Mouse (Mus musculus) intestine, embryonic 14.5 days (tissue): ENCODE data around the gene Smarca4. TPM values are rescaled to one million over a fixed set of nuclear protein-coding genes. Genes with fewer than 3 reads are reported as not detected.

Experiments used
- ATAC-seq: fragments of 200-750 bp; cut with Nextera tagmentation; replicated peaks from 2 replicates; pipeline ENCODE4 v1.8.0; 2017; ENCODE audit warnings: low read depth, moderate number of reproducible peaks, moderate TSS enrichment, moderate library complexity; ENCODE audit not compliant: low FRiP score, low TSS enrichment
- DNase-seq: peaks from one replicate; pipeline ENCODE4 v3.0.0-alpha.2; 2018; ENCODE audit warnings: low spot score
- H3K27ac ChIP-seq: fragments of 300-500 bp; sonication (generic); 2 replicates; pipeline ENCODE4 v1.5.1; 2014; ENCODE audit warnings: low read depth, mild to moderate bottlenecking, control low read depth
- H3K27me3 ChIP-seq: fragments of 300-500 bp; sonication (generic); replicated peaks from 2 replicates; pipeline ENCODE4 v1.6.1; 2014; ENCODE audit warnings: low read length, control low read depth; ENCODE audit not compliant: control insufficient read depth, insufficient read depth
- H3K36me3 ChIP-seq: fragments of 300-500 bp; sonication (generic); 2 replicates; pipeline ENCODE4 v1.6.1; 2014; ENCODE audit warnings: low read length, control low read depth; ENCODE audit not compliant: control insufficient read depth, insufficient read depth
- H3K4me1 ChIP-seq: fragments of 300-500 bp; sonication (generic); replicated peaks from 2 replicates; pipeline ENCODE4 v1.6.1; 2014; ENCODE audit warnings: low read length, control low read depth, mixed read lengths; ENCODE audit not compliant: control insufficient read depth, insufficient read depth
- H3K4me2 ChIP-seq: fragments of 300-500 bp; sonication (generic); 2 replicates; pipeline ENCODE4 v1.6.1; 2014; ENCODE audit warnings: low read length
- H3K4me3 ChIP-seq: fragments of 300-500 bp; sonication (generic); 2 replicates; pipeline ENCODE4 v1.5.1; 2014; ENCODE audit warnings: low read depth, low read length, control low read depth, mixed read lengths
- H3K9ac ChIP-seq: fragments of 300-500 bp; sonication (generic); 2 replicates; pipeline ENCODE4 v1.6.1; 2014; ENCODE audit warnings: mild to moderate bottlenecking, low read length
- H3K9me3 ChIP-seq: fragments of 300-500 bp; sonication (generic); 2 replicates; pipeline ENCODE4 v1.6.1; 2016; ENCODE audit warnings: low read length, control low read depth; ENCODE audit not compliant: control insufficient read depth
- WGBS: fragments of 180-500 bp; shearing (Covaris S2); extraction: QIAGEN DNeasy Blood & Tissue Kit; methylation state at CpG from one replicate; pipeline ENCODE4 v1.1.7; 2014; 5-methylcytosine and 5-hydroxymethylcytosine counted together
- polyA plus RNA-seq: library from polyadenylated mRNA; unstranded; fragments of >200 nt; fragmentation: Nextera tagmentation; extraction: Ambion mirVana; gene quantifications from 2 replicates; pipeline ENCODE4 v1.2.1, GENCODE M21; 2014

Gene Smarca4
- polyA plus RNA-seq, 1 experiment from 2014 or later: 92.6 TPM

- no peak overlapping the region for H3K4me2 ChIP-seq
- DNase-seq (no peak), ATAC-seq (no peak)
- H3K4me1 ChIP-seq: no peaks in the 10 kb centered on the region
- peaks cover 95% of the 10 kb centered on the region for H3K36me3 ChIP-seq
- H3K9me3 ChIP-seq: no peaks in the 10 kb centered on the region
- 93% methylated on average over 5 of the region's 5 CpGs for WGBS
- no peaks in the 10 kb centered on the region for H3K27me3 ChIP-seq
- H3K9ac ChIP-seq: no peak overlapping the region
- H3K27ac ChIP-seq: no peak overlapping the region
- H3K4me3 ChIP-seq: no peak overlapping the region
These were observed 46.1 kb downstream of the Smarca4 start for GRCm38 (mm10) chr9:21662034-21662433.

- Histone ChIP-seq H3K4me2 (no peak overlapping the region), H3K4me1 (no peaks in the 10 kb centered on the region), H3K9me3 (no peaks in the 10 kb centered on the region), H3K9ac (no peak overlapping the region), H3K27me3 (no peaks in the 10 kb centered on the region), H3K4me3 (no peak overlapping the region), H3K27ac (no peak overlapping the region), H3K36me3 (peaks cover 100% of the 10 kb centered on the region)
- no peak for DNase-seq
- ATAC-seq: no peak
- 94% methylated on average over 7 of the region's 7 CpGs for WGBS
These were observed 53.0 kb downstream of the Smarca4 start for GRCm38 (mm10) chr9:21668946-21669345.

DNA sequence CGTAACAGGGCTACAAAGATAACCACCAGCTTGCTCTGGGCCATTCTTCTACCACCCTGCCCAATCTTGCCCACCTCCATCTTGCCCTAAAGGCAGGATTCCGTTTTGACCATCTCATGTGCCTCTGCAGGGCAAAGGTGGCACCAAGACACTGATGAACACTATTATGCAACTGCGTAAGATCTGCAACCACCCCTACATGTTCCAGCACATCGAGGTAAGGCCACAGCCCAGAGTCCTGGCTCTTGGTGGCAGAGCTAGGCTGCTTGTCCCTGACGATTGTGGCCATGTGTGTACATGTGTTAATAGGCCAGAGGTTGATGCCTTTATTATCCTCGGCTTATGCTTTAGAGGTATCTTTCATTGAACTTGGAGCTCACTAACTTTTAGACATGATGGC lies 54.4 kb downstream of the Smarca4 start:
- no peak overlapping the region for H3K27ac ChIP-seq
- H3K4me1 ChIP-seq: no peaks in the 10 kb centered on the region
- no peaks in the 10 kb centered on the region for H3K27me3 ChIP-seq
- no peak overlapping the region for H3K4me2 ChIP-seq
- H3K4me3 ChIP-seq: no peak overlapping the region
- WGBS: 89% methylated on average over 6 of the region's 6 CpGs
- peaks cover 100% of the 10 kb centered on the region for H3K36me3 ChIP-seq
- no peaks in the 10 kb centered on the region for H3K9me3 ChIP-seq
- H3K9ac ChIP-seq: no peak overlapping the region
- DNase-seq: no peak
- ATAC-seq: no peak

DNA sequence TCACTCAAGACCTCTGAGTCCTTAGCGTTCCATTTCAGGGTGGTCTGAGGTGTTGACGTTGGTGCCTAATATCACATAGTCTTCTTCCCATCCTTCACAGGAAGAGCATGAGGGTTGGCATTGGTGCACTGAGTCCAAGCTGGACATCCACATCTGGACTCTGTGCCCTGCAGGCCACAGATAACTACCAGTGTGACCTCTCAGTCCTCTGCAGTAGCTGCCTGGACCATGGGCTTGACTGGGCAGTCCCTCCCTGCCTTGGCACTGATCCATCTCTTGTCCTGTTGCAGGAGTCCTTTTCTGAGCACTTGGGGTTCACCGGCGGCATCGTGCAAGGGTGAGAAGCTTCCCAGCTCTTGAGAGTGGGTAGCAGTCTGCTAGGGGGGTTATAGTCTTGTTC lies 55.8 kb downstream of the Smarca4 start:
- H3K4me3 ChIP-seq: no peak overlapping the region
- no peak overlapping the region for H3K9ac ChIP-seq
- no peaks in the 10 kb centered on the region for H3K27me3 ChIP-seq
- H3K4me1 ChIP-seq: no peaks in the 10 kb centered on the region
- H3K4me2 ChIP-seq: no peak overlapping the region
- no peak for DNase-seq
- WGBS: 90% methylated on average over 5 of the region's 5 CpGs
- ATAC-seq: no peak
- no peak overlapping the region for H3K27ac ChIP-seq
- H3K9me3 ChIP-seq: no peaks in the 10 kb centered on the region
- H3K36me3 ChIP-seq: peaks cover 100% of the 10 kb centered on the region

DNA sequence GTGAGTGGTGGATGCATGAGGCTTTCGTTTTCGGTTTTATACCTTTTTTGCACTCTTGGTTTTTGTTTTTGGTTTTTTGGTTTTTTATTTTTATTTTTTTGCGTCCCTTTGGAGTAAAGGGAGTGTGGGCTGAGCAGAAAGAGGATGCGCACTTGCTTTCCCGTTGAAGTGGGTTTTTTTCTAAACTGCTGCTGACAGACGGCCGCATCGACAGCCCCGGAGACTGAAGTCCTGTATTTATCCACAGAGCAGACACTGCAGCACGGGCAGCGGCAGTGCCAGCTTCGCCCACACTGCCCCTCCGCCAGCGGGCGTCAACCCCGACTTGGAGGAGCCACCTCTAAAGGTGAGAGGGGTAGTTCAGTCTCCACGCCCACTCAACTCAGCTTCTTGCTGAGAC lies 61.7 kb downstream of the Smarca4 start:
- WGBS: 95% methylated on average over 17 of the region's 17 CpGs
- no peak overlapping the region for H3K4me3 ChIP-seq
- H3K27ac ChIP-seq: no peak overlapping the region
- H3K27me3 ChIP-seq: no peaks in the 10 kb centered on the region
- ATAC-seq: no peak
- peaks cover 93% of the 10 kb centered on the region for H3K36me3 ChIP-seq
- no peak overlapping the region for H3K4me2 ChIP-seq
- H3K9me3 ChIP-seq: no peaks in the 10 kb centered on the region
- no peak for DNase-seq
- H3K4me1 ChIP-seq: no peaks in the 10 kb centered on the region
- no peak overlapping the region for H3K9ac ChIP-seq

GRCm38 (mm10) chr9:21680448-21680847 lies 64.5 kb downstream of the Smarca4 start:
- ATAC-seq (no peak), DNase-seq (no peak)
- no peaks in the 10 kb centered on the region for H3K27me3 ChIP-seq
- H3K4me1 ChIP-seq: no peaks in the 10 kb centered on the region
- H3K27ac ChIP-seq: no peak overlapping the region
- H3K9ac ChIP-seq: no peak overlapping the region
- WGBS: 90% methylated on average over 4 of the region's 4 CpGs
- no peak overlapping the region for H3K4me3 ChIP-seq
- no peaks in the 10 kb centered on the region for H3K9me3 ChIP-seq
- peaks cover 93% of the 10 kb centered on the region for H3K36me3 ChIP-seq
- no peak overlapping the region for H3K4me2 ChIP-seq

GRCm38 (mm10) chr9:21682827-21683226 lies 66.9 kb downstream of the Smarca4 start:
- H3K4me1 ChIP-seq: no peaks in the 10 kb centered on the region
- 88% methylated on average over 4 of the region's 4 CpGs for WGBS
- H3K4me3 ChIP-seq: no peak overlapping the region
- H3K9ac ChIP-seq: no peak overlapping the region
- no peaks in the 10 kb centered on the region for H3K27me3 ChIP-seq
- peaks cover 93% of the 10 kb centered on the region for H3K36me3 ChIP-seq
- no peak for ATAC-seq
- DNase-seq: no peak
- no peaks in the 10 kb centered on the region for H3K9me3 ChIP-seq
- H3K4me2 ChIP-seq: no peak overlapping the region
- no peak overlapping the region for H3K27ac ChIP-seq

- no peak overlapping the region for H3K4me3 ChIP-seq
- no peaks in the 10 kb centered on the region for H3K4me1 ChIP-seq
- H3K9me3 ChIP-seq: no peaks in the 10 kb centered on the region
- peaks cover 93% of the 10 kb centered on the region for H3K36me3 ChIP-seq
- 83% methylated on average over 3 of the region's 3 CpGs for WGBS
- no peaks in the 10 kb centered on the region for H3K27me3 ChIP-seq
- H3K4me2 ChIP-seq: no peak overlapping the region
- DNase-seq (no peak), ATAC-seq (no peak)
- H3K9ac ChIP-seq: no peak overlapping the region
- H3K27ac ChIP-seq: no peak overlapping the region
These were observed 67.9 kb downstream of the Smarca4 start for GRCm38 (mm10) chr9:21683897-21684296.

- 91% methylated on average over 7 of the region's 7 CpGs for WGBS
- no peak for ATAC-seq
- H3K4me3 ChIP-seq: no peak overlapping the region
These were observed 72.6 kb downstream of the Smarca4 start for GRCm38 (mm10) chr9:21688554-21688953.

More at GRCm38 (mm10) chr9:21688554-21688953, 72.6 kb downstream of the Smarca4 start:
- Histone ChIP-seq H3K4me2 (no peak overlapping the region), H3K27me3 (no peaks in the 10 kb centered on the region), H3K9me3 (no peaks in the 10 kb centered on the region), H3K4me1 (no peaks in the 10 kb centered on the region), H3K27ac (no peak overlapping the region), H3K36me3 (peaks cover 94% of the 10 kb centered on the region), H3K9ac (no peak overlapping the region)
- no peak for DNase-seq
